Mouse (Mus musculus): ENCODE data around the gene Slc43a1.

GRCm38 (mm10) chr2:84895495-84896198 lies 57.0 kb downstream of the Slc43a1 start:
- TF ChIP-seq POLR2A (IDR thresholded peaks at IDR 0.05; ENCODE audit: insufficient read length, low read depth) (no peak), SRF (IDR thresholded peaks at IDR 0.05; ENCODE audit: control insufficient read depth, insufficient read length, low read depth) (no peak), MAX (IDR thresholded peaks at IDR 0.05; ENCODE audit: low read depth) (no peak), TCF12 (IDR thresholded peaks at IDR 0.05; ENCODE audit: insufficient read depth, poor library complexity, severe bottlenecking) (no peak), USF1 (IDR thresholded peaks at IDR 0.05; ENCODE audit: low read depth) (no peak), CEBPB (IDR thresholded peaks at IDR 0.05; ENCODE audit: insufficient read depth, poor library complexity, severe bottlenecking) (no peak), E2F4 (IDR thresholded peaks at IDR 0.05; ENCODE audit: insufficient read depth) (no peak), MYOD1 (IDR thresholded peaks at IDR 0.05; ENCODE audit: control insufficient read depth in 1 of 3, insufficient read length in 2 of 3, low read depth in 2 of 3) (no peak), MYOG (IDR thresholded peaks at IDR 0.05; ENCODE audit: control insufficient read depth in 1 of 3, insufficient read depth in 1 of 3, insufficient read length in 2 of 3, low read depth in 2 of 3) (no peak), POLR2AphosphoS2 (IDR thresholded peaks at IDR 0.05; ENCODE audit: insufficient read length, low read depth) (no peak), TCF3 (IDR thresholded peaks at IDR 0.05; ENCODE audit: insufficient read length, low read depth) (no peak)
